Mouse (Mus musculus): ENCODE results near the gene Zdhhc8. TPM values are rescaled to one million over a fixed set of nuclear protein-coding genes. Genes with fewer than 3 reads are reported as not detected.

Gene Zdhhc8
- 100 to 1,000 TPM; 132 to 134 TPM for total RNA-seq (2021)
- long read RNA-seq, experiment 1, full-length matches to known transcripts, result 40 of 135 reads
- long read RNA-seq, experiment 1, partial matches to known transcripts, result 22 of 135 reads
- long read RNA-seq, experiment 1, other reads (novel, unspliced or antisense), result 73 of 135 reads
- long read RNA-seq, experiment 2, full-length matches to known transcripts, result 35 of 104 reads
- long read RNA-seq, experiment 2, partial matches to known transcripts, result 11 of 104 reads
- long read RNA-seq, experiment 2, other reads (novel, unspliced or antisense), result 58 of 104 reads

DNA sequence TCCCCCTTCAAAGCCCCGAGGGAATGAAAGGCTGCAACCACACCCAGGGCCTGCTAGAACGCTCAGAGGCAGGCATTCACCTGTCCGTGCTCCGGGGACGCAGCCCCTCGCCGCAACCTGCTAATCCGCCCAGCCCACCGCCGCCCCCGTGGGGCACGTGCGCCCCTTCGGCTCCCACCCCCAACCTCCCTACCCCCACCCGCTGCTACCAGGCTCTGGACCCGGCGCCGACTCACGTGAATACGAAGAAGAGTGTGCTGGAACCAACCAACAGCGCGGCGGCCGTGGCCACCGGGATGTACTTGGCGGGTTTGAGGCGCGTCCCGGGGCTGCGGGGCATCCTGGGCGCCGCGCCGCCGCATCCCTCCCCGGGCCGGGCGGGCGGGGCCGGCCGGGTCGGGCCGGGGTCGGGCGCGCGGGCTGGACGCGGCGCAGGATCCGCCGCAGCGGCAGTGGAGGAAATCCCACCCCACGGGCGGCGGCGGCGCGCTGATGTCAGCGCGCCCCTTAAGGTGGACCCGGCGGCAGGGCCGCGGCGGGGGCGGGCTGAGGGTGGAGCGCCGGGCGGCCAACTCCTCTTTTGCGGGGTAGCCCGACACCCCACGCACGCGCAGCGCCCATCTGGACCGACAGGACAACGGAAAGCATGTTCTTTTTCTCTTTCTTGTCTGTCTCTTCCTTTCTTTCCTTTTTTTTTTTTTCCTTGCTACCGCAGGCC is at the start of gene Zdhhc8:
Gene Zdhhc8 (minus strand): TSS at position 466 of the 718 bp plus-strand sequence.
- TF ChIP-seq CTCF (IDR thresholded peaks at IDR 0.05), result no peak; the same call in 1 of the 2 replicates
- peak within 1 kb of the TSS; percentile 95 for H3K27ac ChIP-seq
- peak; percentile 84 for DNase-seq (ENCODE audit: extremely low spot score in 1 of 2, low spot score in 2 of 2)
- intact Hi-C loops (cut with DNase I), result loop anchor here (1.0 to 10.0 kb wide), 2 partner anchors 13 to 310 kb away; partner anchors contain the start of genes Ranbp1, Slc25a1 and Trmt2a
- H3K4me3 ChIP-seq, result peak within 1 kb of the TSS; percentile 70

DNA sequence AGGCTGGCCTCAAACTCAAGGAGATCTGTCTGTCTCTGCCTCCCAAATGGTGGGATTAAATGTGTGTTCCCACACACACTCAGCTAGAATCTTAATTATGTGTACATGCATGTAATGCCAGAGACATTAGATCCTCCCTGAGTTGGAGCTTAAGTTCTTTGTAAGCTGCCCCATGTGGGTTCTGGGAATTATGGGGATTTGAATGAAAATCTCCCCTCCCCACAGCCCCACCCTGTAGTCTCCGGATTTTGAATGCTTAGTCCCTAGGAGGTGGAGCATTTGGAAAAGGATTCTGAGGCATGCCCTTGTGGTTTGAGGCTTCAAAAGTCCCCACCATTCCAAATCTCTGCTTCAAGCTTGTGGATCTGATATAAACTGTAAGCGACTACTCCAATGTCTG is 40.2 kb upstream of the Zdhhc8 start:
- H3K27ac ChIP-seq, result no peak overlapping the region
- TF ChIP-seq CTCF (IDR thresholded peaks at IDR 0.05), result no peak
- DNase-seq (ENCODE audit: extremely low spot score in 1 of 2, low spot score in 2 of 2), result no peak
- H3K4me3 ChIP-seq, result no peak overlapping the region
- intact Hi-C loops (cut with DNase I), result loop anchor here (10.0 kb wide), 1 partner anchor 340 kb away; no protein-coding TSS in a partner anchor

DNA sequence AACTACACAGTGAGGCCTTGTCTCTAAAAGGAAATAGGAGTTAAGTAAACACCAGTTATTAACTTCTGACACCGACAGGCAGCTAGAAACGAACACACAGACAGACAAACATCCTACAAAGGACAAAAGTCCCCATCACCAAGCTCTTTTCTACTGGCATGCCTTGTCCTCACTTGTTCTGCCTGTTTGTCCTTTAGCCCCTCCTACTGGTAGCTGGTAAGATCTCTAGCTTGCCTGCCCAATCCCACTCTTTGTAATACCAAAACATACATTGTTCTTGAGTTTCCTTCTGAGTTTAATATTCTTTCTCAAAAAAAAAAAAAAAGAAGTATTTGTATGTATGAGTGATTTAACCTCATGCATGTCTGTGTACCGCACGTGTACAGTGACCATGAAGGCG is 33.2 kb upstream of the Zdhhc8 start:
- DNase-seq (ENCODE audit: extremely low spot score in 1 of 2, low spot score in 2 of 2), result no peak
- Histone ChIP-seq H3K4me3 (no peak overlapping the region), H3K27ac (no peak overlapping the region)
- intact Hi-C loops (cut with DNase I), result no loop called here
- TF ChIP-seq CTCF (IDR thresholded peaks at IDR 0.05), result peak; percentile 41

DNA sequence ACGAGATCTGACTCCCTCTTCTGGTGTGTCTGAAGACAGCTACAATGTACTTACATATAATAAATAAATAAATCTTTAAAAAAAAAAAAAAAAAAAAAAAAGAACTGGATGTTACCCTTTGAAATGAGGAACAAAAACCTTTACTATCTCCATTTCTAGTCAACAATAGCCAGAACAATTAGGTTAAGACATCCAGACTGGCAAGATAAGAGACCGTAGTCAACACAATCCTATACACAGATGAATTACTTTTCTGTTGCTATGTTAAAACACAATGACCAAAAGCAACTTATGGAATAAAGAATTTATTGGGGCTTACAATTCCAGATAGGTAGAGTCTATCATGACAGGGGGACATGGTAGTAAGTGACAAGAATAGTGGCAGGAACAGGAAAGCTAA is 30.1 kb upstream of the Zdhhc8 start:
- intact Hi-C loops (cut with DNase I), result no loop called here
- no peak for DNase-seq (ENCODE audit: extremely low spot score in 1 of 2, low spot score in 2 of 2)
- no peak overlapping the region for H3K27ac ChIP-seq
- no peak for TF ChIP-seq CTCF (IDR thresholded peaks at IDR 0.05)
- no peak overlapping the region for H3K4me3 ChIP-seq

DNA sequence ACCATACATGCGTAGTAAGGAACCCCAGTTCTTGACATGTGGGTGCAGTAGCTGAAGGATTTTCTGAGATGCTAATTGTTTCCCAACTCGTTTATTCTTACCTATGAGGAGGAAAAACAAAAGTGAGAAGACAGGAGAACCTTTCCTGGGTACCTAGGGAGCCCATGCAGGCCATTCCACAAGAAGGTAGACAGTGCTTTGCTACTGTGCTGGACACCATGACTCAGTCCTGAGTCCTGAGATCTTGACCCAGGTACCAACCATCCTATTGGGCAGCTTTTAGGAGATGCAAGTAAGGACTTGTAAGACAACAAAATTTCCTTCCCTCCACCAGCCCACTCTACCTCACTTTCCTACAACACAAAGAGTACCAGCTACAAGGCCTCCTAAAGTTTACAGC is 23.3 kb upstream of the Zdhhc8 start, which contains the start of gene Gm49776:
Gene Gm49776 (minus strand): TSS at position 101 of the 400 bp plus-strand sequence.
- no peak within 1 kb of the TSS for H3K27ac ChIP-seq
- H3K4me3 ChIP-seq, result no peak within 1 kb of the TSS
- intact Hi-C loops (cut with DNase I), result no loop called here
- TF ChIP-seq CTCF (IDR thresholded peaks at IDR 0.05), result no peak
- DNase-seq (ENCODE audit: extremely low spot score in 1 of 2, low spot score in 2 of 2), result no peak

DNA sequence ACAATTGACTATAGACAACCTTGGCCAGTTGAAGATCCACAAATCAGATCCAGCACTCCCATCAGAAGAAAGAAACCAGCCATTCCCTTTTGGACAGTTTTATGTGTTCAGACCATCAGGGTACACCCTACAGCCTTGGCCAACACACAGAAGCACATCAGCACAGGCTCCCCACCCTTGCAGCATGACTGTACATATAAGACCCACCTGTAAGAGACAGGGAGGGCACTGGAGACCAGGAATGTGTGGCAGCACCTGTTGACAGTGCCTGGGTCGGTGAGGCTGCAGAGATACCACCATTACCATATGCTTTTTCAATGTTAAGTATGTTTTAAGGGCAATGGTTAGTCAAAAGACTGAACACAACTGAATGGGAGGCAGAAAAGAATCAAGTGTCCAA is 18.9 kb upstream of the Zdhhc8 start:
- DNase-seq (ENCODE audit: extremely low spot score in 1 of 2, low spot score in 2 of 2), result no peak
- Histone ChIP-seq H3K4me3 (no peak overlapping the region), H3K27ac (no peak overlapping the region)
- intact Hi-C loops (cut with DNase I), result no loop called here
- TF ChIP-seq CTCF (IDR thresholded peaks at IDR 0.05), result no peak

DNA sequence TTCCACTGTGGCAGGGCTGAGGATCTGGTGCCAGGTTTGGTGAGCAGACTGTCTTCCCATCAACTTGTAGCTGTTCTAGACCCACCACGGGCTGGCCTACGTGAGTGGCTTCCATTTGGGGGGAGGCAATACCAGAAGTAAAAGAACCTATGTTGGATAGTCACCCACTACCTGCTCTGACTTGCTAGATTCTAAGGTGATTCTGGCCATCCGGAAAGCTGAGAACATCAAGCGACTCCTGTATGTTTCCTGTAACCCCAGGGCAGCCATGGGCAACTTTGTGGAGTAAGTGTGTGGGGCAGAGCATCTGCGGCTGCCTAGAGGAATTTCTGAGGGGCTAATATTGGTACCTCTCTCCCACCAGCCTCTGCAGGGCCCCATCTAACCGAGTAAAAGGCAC is 17.8 kb upstream of the Zdhhc8 start:
- H3K27ac ChIP-seq, result no peak overlapping the region
- intact Hi-C loops (cut with DNase I), result no loop called here
- no peak for TF ChIP-seq CTCF (IDR thresholded peaks at IDR 0.05)
- no peak overlapping the region for H3K4me3 ChIP-seq
- DNase-seq (ENCODE audit: extremely low spot score in 1 of 2, low spot score in 2 of 2), result no peak

DNA sequence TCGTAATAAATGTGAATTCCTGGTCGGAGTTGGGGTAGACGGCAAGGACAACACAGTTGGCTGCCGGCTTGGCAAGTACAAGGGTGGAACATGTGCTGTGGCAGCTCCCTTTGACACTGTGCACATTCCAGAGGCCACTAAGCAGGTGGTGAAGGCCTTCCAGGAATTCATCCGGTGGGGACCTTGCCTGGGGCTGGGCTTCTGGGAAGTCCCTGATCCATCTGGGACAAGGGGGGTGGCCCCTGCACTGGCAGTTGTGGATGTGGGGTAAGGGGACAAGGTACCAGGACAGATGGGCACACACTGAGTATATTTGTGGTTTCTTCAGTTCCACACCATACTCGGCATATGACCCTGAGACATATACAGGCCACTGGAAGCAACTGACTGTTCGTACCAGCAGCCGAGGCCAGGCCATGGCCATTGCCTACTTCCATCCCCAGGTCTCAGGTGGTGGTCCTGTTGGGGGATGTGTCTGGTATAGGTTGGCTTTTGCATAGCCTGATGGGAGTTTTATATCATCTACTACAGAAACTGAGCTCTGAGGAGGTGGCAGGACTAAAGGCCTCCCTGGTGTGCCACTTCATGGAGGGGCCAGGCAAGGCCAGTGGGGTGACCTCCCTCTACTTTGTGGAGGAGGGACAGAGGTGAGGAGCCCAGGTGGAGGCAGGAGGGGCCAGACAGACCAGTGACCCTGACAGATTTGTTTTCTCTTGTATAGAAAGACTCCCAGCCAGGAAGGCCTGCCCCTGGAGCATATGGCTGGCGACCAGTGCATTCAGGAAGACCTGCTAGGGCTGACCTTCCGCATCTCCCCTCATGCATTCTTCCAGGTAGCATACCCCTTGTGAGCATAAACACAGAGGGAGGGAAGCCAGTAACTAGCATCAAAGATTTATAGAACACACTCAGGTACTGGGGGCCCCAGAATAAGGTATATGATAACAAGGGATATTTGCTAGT is 16.2 kb upstream of the Zdhhc8 start:
- no peak for TF ChIP-seq CTCF (IDR thresholded peaks at IDR 0.05)
- intact Hi-C loops (cut with DNase I), result no loop called here

DNA sequence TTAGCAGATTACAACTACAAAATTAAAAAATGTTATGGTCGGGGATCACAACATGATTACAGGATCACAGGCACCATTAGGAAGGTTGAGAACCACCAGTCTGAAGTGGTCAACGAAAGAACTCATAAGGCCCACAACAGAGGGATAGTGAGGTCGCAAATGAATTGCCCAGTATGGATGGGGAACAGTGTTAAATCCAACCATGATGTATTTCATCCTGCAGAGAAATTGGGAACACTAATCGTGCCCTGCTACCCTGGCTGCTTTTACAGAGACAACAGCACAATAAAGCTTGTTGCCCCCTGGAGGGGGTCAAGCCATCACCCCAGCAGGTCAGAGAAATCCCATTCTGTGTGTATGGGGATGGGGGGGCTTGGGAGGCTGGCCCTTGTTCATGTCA is 15.3 kb upstream of the Zdhhc8 start:
- intact Hi-C loops (cut with DNase I), result no loop called here
- H3K27ac ChIP-seq, result no peak overlapping the region; the same call in 1 of the 2 replicates
- no peak for TF ChIP-seq CTCF (IDR thresholded peaks at IDR 0.05)

More for the DNA sequence above, 16.2 kb upstream of the Zdhhc8 start:
- no peak for DNase-seq (ENCODE audit: extremely low spot score in 1 of 2, low spot score in 2 of 2)
- Histone ChIP-seq H3K27ac (no peak overlapping the region), H3K4me3 (no peak overlapping the region)

DNA sequence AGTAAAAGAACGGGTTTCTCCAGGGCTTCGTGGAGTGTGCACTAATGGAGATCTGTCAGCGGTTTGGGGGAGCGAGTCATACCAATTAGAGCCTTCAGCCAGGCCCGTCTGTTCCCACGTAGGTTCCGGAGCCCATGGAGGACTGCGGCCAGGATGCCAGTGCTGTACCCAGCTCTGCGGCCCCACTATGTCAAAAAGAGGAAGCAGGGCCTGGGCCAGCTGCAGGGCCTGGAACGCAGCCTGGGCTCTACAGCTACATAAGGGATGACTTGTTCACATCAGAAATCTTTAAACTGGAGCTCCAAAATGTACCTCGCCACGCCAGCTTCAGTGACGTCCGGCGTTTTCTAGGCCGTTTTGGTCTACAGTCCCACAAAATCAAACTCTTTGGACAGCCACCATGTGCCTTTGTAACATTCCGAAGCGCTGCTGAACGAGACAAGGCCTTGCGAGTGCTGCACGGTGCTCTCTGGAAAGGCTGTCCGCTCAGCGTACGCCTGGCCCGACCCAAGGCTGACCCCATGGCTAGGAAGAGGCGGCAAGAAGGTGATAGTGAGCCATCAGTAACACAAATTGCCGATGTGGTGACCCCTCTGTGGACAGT is 14.5 kb upstream of the Zdhhc8 start:
- peak; percentile 35 to 49 for DNase-seq (ENCODE audit: extremely low spot score in 1 of 2, low spot score in 2 of 2)
- Histone ChIP-seq H3K27ac (peak overlapping the region; percentile 88), H3K4me3 (peak overlapping the region; percentile 93)
- no peak for TF ChIP-seq CTCF (IDR thresholded peaks at IDR 0.05)
- intact Hi-C loops (cut with DNase I), result no loop called here

More for the DNA sequence above, 15.3 kb upstream of the Zdhhc8 start:
- no peak for DNase-seq (ENCODE audit: extremely low spot score in 1 of 2, low spot score in 2 of 2)
- H3K4me3 ChIP-seq, result no peak overlapping the region

Measured in left cerebral cortex, adult 2 months (tissue).